Mouse (Mus musculus) thymus, adult 2 months (tissue): ENCODE measurements around the gene Scarb1.

Source experiments
- CTCF ChIP-seq: fragments of 200-500 bp; IDR thresholded peaks from 2 replicates; pipeline ENCODE4 v1.5.1; 2012; ENCODE audit warnings: mild to moderate bottlenecking, control low read depth, low read length, moderate library complexity, borderline replicate concordance; ENCODE audit not compliant: control insufficient read depth, poor library complexity, insufficient read depth; ENCODE audit errors: extremely low read depth
- POLR2A ChIP-seq: fragments of 200-500 bp; IDR thresholded peaks from 2 replicates; pipeline ENCODE4 v1.6.1; 2012; ENCODE audit warnings: mild to moderate bottlenecking, low read length, control low read depth, moderate library complexity; ENCODE audit not compliant: control insufficient read depth, poor library complexity, insufficient read depth; ENCODE audit errors: extremely low read depth

DNA sequence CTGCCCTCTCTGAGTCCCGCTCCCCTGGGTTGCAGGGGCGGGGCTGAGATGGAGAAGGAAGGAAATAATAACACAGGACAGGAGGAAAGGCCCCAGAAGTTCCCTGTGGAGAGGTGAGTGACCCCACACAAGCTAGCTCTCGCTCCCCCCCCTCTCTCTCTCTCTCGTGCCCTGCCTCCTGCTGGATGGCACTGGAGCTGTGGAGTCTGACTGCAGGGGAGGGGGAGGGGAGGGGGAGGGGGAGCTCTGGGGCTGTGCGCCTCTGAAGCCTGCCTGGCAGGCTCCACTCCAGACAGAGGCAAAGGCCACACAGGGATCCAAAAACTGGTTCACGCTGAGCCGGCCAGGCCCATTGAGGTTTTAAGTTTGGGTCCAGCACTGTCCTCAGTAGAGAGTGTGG lies 99.3 kb downstream of the Scarb1 start:
- TF ChIP-seq POLR2A (no peak), CTCF (no peak)
